Mouse (Mus musculus) megakaryocyte, embryonic 14.5 days (primary cell): Measurements from ENCODE around the gene Ypel3.
"Not testable (repeated sequence)": the region's sequence is repeated elsewhere in the genome, so short reads cannot be mapped to it uniquely, and the experiment has no call there.

ENCODE experiments used
- FLI1 ChIP-seq: IDR thresholded peaks from 2 replicates; pipeline ENCODE4 v1.6.1; 2012; ENCODE audit warnings: low read length, inconsistent platforms, mixed read lengths
- GATA1 ChIP-seq: IDR thresholded peaks from 3 replicates; pipeline ENCODE4 v1.6.1; 2012; ENCODE audit warnings: mixed read lengths, low read length, inconsistent platforms, borderline replicate concordance

GRCm38 (mm10) chr7:126779101-126779500 is 2.3 kb downstream of the Ypel3 start:
- TF ChIP-seq GATA1, FLI1: not testable (repeated sequence)
